Mouse (Mus musculus): ENCODE measurements around the gene Scn8a.

Gene Scn8a

DNA sequence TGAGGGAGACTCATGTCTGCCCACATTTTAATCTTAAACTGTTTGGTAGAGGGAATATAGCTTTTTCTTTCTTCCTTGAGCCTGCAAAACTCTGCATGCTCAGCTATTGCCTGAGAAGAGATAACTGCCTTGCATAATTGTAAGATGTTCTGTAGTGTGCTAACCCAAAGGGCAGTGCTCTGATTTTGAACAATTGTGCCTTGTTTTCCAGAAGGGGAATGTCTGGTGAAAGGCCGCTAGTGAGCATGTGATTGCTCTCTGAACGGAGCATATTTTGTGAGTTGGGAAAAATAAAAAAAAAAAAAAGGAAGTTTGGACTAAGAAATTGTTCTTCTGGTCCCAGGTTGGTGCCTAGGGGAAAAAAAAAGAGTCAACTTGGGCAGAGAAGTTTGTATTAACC is 159.3 kb downstream of the Scn8a start:
- DNase-seq (ENCODE audit: low read depth, low spot score) = no peak

DNA sequence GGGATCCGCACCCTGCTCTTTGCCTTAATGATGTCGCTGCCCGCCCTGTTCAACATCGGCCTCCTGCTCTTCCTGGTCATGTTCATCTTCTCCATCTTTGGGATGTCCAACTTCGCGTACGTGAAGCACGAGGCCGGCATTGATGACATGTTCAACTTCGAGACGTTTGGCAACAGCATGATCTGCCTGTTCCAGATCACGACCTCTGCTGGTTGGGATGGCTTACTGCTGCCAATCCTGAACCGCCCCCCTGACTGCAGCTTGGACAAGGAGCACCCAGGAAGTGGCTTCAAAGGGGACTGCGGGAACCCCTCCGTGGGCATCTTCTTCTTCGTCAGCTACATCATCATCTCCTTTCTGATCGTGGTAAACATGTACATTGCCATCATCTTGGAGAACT is 170.0 kb downstream of the Scn8a start:
- peak; percentile 83 for DNase-seq (ENCODE audit: low read depth, low spot score)

DNA sequence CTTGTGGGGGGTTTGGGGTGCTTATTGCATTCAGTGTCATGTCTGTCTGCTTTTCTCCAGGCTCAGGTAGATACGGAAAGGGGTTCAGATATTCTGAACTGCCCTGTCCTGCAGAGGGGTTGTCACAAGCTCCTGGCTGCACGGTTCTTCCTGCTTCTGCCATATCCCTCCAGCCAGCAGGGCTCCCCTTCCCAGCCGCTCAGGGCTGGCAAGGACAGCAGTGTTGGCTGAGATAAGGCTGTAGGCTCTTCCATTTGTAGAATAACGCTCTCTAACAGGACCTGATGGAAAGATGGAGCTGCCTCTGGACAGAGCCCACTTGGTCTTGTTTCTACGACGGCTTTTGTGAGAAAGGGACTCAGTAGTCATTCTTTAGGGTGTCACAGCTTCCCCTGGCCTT is 172.3 kb downstream of the Scn8a start:
- no peak for DNase-seq (ENCODE audit: low read depth, low spot score)

DNA sequence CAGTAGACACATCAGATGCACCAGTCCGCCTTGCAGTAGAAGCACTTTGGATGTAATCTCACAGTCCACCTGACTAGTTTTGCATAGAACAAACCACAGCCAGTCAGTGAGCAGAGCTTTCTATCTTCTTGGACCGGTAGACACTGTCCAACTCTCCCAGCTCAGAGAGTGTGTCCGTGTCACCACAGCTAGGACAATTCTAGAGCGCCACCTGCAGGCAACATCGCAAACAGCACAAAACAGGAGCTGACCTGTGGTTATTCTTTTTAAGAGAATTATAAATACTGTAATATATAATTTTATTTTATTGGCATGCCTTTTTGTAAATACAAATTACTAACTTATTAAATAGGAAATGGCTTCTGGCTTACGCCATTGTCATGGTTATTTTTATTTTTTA is 173.0 kb downstream of the Scn8a start:
- DNase-seq (ENCODE audit: low read depth, low spot score) = peak; percentile 83

DNA sequence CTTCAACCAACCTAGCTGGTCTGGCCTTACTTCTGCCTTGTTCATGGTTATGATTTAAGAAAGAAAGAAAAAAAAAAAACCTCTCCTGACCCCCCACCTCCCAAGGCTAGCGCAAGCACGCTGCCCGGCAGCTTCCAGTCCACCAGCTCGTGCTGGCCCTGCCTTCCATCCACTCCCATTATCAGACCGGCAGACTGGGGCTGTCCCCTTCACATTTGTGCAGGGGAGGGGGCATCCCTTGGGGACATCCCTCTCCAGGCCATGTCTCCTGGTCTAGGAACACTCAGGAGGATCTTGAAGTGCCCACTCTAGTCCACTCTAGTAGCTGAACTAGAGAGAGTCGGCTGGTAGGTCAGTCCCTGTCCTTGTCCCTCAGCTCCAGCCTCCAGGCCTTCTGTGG is 174.9 kb downstream of the Scn8a start:
- DNase-seq (ENCODE audit: low read depth, low spot score) = no peak

DNA sequence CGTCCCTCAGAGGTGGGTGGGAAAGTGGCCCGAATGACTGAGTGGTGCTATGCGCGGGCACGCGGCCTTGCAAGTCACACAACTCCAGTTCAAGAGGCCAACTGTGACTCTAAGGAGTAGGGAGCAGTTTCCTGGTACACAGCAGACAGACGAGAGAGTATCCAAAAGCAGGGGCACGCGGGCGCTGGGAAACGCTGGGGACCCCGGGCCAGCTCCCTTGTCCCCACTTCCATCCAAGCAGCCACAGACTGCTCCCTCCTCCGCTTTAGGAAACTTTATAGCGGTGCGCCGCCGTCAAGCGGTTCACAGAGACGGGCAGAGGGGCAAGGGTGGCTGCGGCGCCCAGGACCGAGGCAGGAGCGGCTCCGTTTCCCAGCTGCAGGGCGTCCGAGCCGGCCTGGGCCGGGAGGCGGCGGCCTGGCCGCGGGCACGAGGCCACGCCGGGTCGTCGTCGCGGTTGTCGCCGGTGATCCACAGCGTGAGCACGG is 176.4 kb downstream of the Scn8a start:
- peak; percentile 59 for DNase-seq (ENCODE audit: low read depth, low spot score)

DNA sequence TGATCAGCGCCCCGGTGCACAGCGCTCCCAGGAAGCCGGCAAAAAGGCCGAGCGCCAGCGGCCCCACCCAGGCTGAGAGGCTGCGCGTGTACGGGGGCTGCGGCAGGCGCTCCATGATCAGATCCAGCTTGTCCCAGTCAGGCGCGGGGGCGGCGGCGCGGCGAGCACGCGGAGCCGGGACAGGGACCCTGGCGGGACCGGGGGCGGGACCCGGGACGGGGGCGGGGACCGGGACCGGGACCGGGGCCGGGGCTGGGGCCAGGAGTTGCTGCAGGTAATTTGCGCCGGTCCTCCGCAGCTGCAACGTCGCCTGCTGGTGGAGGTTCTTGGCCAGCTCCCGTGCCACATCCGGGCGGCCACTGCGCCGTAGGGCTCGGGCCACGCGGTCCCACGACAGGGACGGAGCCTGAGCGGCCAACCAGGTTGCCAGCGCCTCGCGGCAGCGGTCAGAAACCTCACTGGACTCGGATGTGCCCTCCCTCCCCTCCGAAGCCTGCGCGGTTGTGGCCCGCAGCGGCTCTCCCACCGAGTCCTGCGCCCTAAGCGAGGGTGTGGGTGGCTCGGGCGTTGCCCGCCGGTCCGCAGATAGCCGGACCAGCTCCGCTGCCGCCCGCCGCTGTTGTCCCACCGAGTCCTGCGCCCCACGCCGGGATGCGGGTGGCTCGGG is 177.0 kb downstream of the Scn8a start:
- DNase-seq (ENCODE audit: low read depth, low spot score) = peak; percentile 64

DNA sequence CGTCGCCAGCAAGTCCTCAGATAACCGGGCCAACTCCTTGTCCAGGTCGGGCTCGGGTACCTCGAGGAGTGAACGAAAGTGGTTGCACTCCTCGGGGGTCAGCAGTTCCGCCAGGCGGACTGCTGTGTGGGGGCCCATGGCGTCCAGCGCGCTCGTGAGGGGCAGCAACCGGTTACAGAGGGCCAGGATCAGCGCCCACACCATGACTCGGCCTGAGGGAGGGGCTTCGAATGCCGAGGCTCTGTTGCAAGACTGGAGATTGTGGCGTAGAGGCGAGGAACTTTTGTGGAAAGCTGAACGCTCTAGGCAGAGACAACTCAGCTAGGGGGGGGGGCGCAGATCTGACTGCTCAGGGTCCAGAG is 177.5 kb downstream of the Scn8a start, which contains the start of gene Gm47841:
Gene Gm47841, minus strand, starts transcription at position 204 of the 362 bp plus-strand sequence.
- DNase-seq (ENCODE audit: low read depth, low spot score) = peak; percentile 30

DNA sequence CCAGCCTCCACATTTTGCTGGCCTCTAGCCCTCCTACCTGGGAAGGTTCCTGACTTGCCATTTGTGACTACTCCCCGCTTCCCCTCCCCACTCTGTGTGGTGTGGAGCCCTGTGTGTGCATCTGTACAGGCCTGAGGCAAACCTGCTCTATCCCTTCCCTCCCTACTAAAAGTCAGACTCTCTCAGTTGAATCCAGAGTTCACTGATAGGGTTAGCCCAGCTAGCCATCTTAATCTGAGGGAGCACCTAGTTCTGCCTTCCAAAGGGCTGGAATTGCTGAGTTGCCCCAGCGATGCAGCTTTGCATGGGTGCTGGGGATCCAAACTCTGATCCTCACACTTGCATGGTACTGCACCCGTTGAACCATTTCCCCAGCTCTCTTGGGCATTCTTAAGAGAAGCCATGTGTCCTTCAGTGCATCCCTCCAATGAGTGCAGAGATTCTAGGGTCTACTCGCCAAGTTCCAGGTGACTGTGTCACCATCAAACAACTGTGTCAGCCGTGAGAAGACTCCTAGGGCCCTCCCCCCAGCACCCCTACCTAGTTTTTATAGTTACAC is 178.8 kb downstream of the Scn8a start:
- DNase-seq (ENCODE audit: low read depth, low spot score) = peak; percentile 67

DNA sequence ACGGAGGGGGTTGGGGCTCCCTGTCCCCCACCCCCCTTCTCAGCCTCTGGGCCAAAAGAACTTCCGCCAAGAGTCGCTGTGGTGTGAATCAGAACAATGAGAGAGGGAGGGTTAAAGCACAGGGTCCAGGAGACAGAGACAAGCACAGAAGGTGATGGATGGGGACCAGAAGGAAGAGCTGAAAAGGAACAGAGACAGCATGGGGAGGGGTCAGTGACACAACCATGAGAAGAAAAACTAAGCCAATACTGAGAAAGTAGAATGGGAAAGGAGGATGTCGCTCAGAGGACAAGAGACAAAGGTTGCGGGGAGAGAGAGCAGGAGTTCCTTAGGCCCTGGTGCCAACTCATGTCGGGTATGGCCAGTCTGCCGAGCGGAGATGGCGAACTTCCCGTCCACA is 182.2 kb downstream of the Scn8a start:
- DNase-seq (ENCODE audit: low read depth, low spot score) = no peak

DNA sequence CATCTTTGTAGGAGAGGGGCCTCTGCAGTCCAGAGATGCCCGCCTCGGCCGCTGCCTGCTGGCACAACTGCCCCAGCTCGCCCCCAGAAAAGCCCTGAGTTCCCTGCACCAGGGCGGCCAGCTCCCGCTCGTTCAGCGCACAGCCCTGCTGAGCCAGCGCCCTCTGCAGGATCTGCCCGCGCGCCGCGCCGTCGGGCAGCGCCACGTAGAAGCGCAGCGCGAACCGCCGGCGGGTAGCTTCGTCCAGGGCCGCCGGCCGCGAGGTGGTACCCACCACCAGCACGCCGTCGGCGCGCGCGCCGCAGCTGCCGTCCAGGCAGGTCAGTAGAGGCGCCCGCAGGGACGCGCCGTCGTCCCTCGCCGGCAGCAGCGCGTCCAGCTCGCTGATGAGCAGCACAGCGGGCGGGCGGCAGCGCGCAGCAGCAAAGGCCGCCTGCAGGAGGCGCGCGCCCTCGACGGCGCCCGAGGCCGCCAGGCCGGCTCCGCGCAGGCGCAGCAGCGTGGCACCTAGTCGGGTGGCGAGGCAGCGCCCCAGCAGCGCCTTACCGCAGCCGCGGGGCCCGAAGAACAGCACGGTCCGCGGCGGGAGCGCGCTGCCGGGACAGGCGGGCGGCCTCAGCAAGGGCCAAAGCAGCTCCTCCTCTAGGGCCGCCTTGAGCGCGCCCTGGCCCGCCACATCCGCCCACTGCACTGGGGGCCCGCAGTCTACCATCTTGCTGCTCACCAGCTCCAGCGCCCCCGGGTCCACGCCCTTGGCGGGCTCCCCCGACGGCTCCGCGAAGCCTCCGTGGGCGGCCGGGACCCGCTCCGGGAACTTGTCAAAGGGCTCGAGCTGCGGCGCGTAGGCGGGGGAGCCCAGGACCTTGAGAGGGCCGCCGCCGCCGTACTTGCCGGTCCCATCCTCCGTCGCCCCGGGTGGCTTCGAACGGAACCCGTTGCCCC is 183.2 kb downstream of the Scn8a start:
- peak; percentile 89 for DNase-seq (ENCODE audit: low read depth, low spot score)

DNA sequence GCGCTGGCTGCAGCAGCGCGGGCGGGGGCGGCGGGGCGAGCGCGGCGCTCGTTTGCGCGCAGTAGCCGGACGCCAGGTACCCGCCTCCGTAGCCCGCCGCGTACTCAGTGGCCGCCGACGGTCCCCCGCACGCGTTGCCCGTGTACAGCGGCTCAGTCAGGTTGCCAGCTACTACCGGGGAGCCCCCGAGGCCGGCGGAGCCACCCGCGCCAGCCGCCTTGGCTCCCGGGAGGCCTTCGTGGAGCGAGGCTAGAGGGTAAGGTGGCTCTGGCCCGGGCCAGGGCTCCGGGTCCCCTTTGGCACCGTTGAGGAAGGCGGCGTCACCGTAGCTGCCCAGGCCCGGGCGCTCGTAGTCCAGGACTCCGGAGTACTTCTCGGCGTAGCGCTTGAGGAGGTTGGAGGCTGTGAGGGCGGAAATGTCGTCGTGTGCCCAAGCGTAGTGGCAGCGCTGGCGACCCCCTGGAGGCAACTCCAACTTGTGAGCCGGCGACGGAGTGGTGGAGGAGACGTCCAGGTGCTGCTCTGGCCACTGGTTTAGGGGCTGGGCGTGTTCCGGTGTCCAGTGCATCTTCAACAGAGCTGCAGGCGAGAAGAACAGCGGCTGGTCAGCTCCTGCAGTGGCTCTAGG is 184.3 kb downstream of the Scn8a start:
- peak; percentile 52 for DNase-seq (ENCODE audit: low read depth, low spot score)

DNA sequence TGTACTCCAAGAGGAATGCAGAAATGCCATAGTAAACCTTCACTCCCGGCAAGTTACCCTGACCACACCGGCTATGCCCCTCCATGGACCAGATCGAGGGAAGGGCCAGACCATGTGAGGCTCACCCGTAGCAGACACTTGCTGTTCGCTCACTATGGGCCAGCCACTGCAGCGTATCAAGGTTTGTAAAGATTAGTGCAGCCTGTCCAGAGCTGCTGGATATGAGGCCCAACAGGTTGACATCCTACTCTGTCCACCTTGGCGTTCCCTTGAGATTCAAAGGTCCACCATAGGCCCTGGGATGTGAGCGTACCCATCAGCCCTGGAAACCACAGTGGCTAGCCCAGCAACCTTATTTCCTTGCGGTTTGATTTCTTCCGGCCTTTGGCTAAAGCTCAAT is 184.9 kb downstream of the Scn8a start:
- no peak for DNase-seq (ENCODE audit: low read depth, low spot score)

DNA sequence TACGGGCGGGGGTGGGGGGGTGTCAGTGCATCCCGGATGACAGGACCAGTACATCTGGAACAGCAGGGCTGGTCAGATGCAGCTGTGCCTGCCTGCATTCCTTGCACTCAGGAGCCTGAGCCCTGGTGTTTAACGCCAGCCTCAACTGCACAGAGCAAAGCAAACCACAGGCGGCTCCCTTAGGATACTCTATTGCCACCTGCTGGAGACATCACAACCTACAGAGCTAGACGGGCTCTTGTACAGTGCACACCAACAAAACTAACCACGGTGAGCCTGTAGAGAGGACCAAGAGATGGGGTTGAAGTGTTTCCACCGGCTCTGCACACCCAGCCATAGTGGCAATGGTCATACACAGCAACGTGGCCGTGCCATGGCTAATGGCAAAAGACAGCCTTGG is 186.6 kb downstream of the Scn8a start:
- DNase-seq (ENCODE audit: low read depth, low spot score) = peak; percentile 87

DNA sequence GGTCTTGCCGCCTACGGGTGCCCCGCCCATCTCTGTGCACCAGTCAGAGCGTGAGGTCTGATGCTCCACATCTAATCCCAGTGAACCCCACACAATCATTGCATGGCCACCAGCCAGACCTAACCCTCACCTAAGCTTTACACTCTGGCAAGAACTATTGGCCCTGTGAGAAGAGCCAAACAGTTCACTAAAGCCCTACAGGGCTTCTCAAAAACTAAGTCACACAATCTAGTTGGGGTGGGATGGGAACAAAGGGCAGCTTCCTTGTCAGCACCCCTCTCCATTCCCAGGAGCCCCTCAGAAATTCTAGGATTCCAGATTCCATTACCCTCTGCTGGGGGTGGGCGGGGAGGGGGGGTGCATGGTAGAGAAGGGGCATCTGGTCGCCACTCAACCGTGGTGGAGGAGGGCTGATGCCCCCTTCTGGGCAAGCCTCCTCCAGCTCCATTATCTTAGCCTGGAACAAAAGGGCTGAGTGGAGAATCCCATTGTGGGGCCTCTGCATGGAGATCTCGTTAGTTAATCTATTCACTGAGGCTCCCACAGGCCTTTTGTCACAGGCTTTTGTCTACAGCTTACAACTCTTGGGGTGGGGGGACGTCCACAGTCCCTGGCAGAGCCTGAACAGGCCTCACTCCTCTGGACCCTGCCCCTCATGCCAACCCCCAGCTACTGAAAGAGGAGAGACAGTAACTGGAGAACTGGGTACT is 190.1 kb downstream of the Scn8a start:
- DNase-seq (ENCODE audit: low read depth, low spot score) = no peak

DNA sequence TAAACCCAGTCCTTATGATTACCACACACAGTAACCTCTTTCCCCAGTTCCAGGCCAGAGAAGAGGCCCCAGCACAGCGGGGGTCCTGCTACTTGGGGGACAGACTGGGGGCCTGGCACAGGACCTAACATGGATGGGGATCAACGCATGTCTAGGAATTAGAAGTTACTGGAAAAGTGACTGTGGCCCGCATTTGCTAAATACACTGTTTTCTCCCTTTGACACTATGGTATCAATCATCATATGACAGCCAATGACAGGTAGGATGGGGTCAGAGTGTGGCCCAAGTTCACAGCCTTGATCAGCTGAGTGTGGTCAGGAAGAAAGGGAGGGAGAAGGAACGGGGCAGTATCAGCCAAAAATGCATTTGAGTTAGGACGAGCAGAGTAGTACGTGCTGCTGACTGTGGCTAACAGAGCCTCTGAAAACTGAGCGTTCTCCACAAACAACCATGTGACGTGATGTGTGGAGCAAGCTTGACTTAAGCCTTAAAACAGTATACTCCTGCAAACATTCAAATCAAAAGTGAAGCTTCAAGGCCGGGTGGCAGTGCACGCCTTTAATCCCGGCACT is 190.7 kb downstream of the Scn8a start:
- DNase-seq (ENCODE audit: low read depth, low spot score) = no peak

DNA sequence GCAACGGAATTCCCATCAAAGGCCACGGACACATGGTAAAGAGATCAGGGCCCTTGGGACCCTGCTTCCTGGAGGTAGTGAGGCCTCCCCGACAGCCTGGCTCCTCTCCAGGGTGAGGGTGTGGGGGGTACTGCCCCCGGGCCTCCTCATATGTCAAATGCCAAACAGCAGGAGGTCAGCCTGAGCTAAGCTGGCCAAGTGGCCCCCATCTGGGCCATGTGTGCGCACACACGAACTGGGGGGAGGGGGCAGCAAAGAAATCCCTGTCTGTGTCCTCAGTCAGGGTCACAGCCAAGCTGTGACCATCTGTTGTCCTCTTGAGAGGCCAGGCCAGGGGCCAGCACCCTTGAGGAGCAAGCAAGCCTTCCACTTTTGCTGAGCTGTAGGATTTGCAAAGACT is 195.4 kb downstream of the Scn8a start:
- no peak for DNase-seq (ENCODE audit: low read depth, low spot score)

DNA sequence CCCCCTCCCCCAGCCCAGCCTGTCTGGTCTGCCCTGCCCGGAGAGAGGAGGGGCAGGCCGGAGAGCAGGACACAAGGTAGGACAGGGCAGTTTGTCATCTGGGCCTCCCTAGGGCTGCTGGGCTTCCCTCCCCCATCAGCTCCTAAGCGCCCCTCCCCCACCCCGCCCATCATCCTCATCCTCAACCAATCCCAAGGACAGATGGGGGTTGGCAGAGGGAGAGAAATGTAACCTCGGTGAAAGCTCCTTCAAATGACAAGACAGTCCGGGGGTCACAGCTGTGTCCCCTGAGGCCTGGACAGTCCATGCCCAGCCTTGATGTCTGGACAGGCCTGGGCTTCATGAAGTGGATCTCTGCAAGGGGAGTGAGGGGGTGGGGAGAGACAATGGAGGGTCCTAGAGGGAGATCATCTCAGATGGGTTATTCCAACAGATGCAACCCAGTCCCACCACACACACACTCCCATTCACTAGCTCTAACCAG is 196.7 kb downstream of the Scn8a start:
- DNase-seq (ENCODE audit: low read depth, low spot score) = no peak

DNA sequence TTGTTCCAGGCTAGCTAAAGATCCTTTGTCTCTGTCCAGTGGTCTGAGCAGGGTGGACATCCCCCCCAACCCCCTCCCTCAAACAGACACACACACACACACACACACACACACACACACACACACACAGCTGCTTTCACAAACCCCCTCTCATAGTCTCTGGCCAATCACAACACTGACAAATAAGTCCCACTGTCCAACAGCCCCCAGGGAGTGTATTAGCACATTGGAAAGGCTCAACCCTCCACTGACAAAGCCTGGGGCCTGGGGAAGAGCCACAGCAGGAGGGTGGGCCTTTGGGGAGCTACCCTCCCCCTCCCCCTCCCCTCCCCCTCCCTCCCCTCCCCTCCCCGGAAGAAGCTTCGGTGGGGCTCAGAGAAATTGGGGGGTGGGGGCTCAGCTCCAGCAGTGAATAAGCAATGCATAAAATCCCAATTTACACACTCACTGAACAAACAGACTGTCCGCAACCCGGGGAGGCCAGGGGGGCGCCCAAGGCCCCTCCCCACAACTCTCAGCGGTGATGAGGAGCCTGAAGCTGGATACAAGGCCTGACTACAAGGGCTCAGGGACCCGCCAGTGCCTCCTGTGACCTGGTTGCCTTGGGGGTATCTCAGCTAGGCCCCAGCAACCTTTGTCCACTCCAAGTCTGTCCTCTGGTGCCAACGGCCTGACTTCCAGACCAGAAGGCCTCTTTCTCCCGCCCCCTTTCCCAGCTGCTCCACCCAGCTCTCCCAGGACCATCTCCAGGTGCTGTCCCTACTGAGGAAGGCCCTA is 197.4 kb downstream of the Scn8a start:
- no peak for DNase-seq (ENCODE audit: low read depth, low spot score)

DNA sequence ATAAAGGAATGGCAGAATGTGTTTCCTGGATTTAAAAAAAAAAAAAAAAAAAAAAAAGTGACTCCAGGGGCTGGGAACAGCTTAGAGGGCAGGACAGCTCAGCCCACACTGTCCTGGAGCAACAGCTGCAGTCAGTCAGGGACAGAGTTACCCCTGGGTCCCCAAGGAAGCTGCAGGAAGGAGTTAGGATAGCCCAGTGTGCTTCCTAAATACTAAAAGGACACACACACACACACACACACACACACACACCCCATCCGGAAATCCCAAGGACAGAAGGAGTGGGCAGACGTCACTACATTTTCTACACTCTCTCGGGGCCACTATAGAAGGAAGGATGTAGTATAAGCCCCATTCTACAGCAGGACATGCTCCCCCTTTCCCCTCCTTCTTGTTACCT is 198.4 kb downstream of the Scn8a start:
- DNase-seq (ENCODE audit: low read depth, low spot score) = no peak
